Mouse (Mus musculus) kidney, adult 2 months (tissue): Measurements from ENCODE around the gene Olfr635.

Source experiments
- CTCF ChIP-seq: fragments of 200-500 bp; conservative IDR thresholded peaks from 2 replicates; pipeline ENCODE4 v1.5.1; 2011; ENCODE audit warnings: low read depth, mild to moderate bottlenecking, control low read depth, low read length, moderate library complexity, mixed read lengths; ENCODE audit not compliant: insufficient read depth, insufficient read length
- POLR2A ChIP-seq: fragments of 200-500 bp; IDR thresholded peaks from one replicate; pipeline ENCODE4 v1.6.1; 2011; ENCODE audit warnings: low read depth, low read length, control low read depth

DNA sequence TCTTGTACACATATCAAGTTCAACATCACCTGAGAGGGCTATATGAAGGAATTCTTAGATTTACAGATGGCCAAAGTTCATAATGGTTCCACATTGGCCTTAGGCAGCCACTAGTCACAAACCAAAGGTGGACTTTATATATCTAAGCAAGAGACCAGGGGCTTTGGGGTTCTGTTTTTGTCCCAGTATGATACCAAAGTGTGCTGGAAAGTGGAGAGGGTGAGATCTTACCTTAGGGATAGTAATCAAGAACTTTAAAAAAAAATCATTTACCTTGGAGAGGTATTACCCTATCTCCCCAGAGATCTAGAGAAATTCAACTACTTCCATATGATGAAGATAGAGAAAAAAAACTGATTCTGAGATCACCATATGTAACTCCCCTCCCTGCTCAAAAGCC lies 46.3 kb downstream of the Olfr635 start, which contains the start of gene Olfr639:
- TF ChIP-seq CTCF, result no peak
- no peak for TF ChIP-seq POLR2A
